Mouse (Mus musculus): ENCODE data around the gene Hus1b.

DNA sequence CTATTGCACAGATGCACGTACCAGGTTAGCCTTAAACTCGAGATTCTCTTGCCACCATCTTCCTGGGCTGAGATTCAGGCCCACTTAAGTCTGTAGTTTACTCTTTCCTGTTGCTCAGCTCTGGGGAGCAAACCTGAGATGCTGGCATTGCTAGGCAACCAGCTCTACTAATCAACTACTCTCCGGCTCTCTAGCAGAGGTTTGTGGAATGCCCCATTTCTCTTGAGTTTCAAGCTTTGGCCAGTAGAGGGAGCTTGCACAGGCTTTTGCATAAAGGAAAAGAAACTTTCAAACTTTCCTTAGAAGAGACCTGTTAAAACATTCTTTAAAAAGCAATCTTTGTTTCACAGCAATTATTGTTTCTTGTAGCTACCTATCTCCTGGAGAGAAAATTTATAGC, 46.3 kb upstream of the Hus1b start:
- TF ChIP-seq POLR2A (IDR thresholded peaks at IDR 0.05; ENCODE audit: low read depth, low read length) (no peak), CTCF (IDR thresholded peaks at IDR 0.05; ENCODE audit: borderline replicate concordance, insufficient read depth, low read length) (no peak)

Measured in embryonic fibroblast, embryonic 13.5 days (primary cell).